Mouse (Mus musculus): ENCODE data around the gene Osbpl10. TPM values are rescaled to one million over a fixed set of nuclear protein-coding genes. Genes with fewer than 3 reads are reported as not detected.
A peak's percentile ranks its signal among the peaks of the same experiment; 100 is the strongest.
"Not testable (repeated sequence)": the region's sequence is repeated elsewhere in the genome, so short reads cannot be mapped to it uniquely, and the experiment has no call there.

The Osbpl10 gene
- 1 to 10 TPM; 2.5 to 5.1 TPM for total RNA-seq (2021)
- long read RNA-seq, experiment 1, partial matches to known transcripts, result 2 of 6 reads
- long read RNA-seq, experiment 1, other reads (novel, unspliced or antisense), result 4 of 6 reads
- long read RNA-seq, experiment 2, partial matches to known transcripts, result 3 of 4 reads
- long read RNA-seq, experiment 2, other reads (novel, unspliced or antisense), result 0 of 4 reads

GRCm38 (mm10) chr9:114978281-114979111, at the start of gene Osbpl10:
Gene Osbpl10 (plus strand): TSS chr9:114978569.
- intact Hi-C loops (cut with DNase I), result loop anchor here (10.0 kb wide), 1 partner anchor 76 kb away; no protein-coding TSS in a partner anchor

GRCm38 (mm10) chr9:114930464-114931090, 47.8 kb upstream of the Osbpl10 start:
- intact Hi-C loops (cut with DNase I), result no loop called here
- peak; percentile 81 to 87 for DNase-seq

More at GRCm38 (mm10) chr9:114978281-114979111, at the start of gene Osbpl10:
- DNase-seq, result peak; percentile 61 to 79

GRCm38 (mm10) chr9:114932607-114933006, 45.8 kb upstream of the Osbpl10 start:
- intact Hi-C loops (cut with DNase I), result no loop called here
- no peak for DNase-seq

- DNase-seq, result no peak
- intact Hi-C loops (cut with DNase I), result no loop called here
Measured at GRCm38 (mm10) chr9:114933037-114933722, 45.2 kb upstream of the Osbpl10 start.

GRCm38 (mm10) chr9:114933723-114934171, 44.6 kb upstream of the Osbpl10 start, which contains the start of gene Gpd1l:
Gene Gpd1l (minus strand): TSS chr9:114933987.
- intact Hi-C loops (cut with DNase I), result no loop called here
- peak; percentile 93 to 98 for DNase-seq

- no peak for DNase-seq
- intact Hi-C loops (cut with DNase I), result no loop called here
Measured at GRCm38 (mm10) chr9:114934231-114934630, 44.1 kb upstream of the Osbpl10 start.

- intact Hi-C loops (cut with DNase I), result no loop called here
- no peak for DNase-seq
Measured at GRCm38 (mm10) chr9:114935321-114935720, 43.0 kb upstream of the Osbpl10 start.

GRCm38 (mm10) chr9:114936687-114937086, 41.7 kb upstream of the Osbpl10 start:
- intact Hi-C loops (cut with DNase I), result no loop called here

GRCm38 (mm10) chr9:114944642-114945041, 33.7 kb upstream of the Osbpl10 start:
- intact Hi-C loops (cut with DNase I), result no loop called here
- no peak for DNase-seq

More at GRCm38 (mm10) chr9:114936687-114937086, 41.7 kb upstream of the Osbpl10 start:
- no peak for DNase-seq

GRCm38 (mm10) chr9:114945576-114945975, 32.8 kb upstream of the Osbpl10 start:
- intact Hi-C loops (cut with DNase I), result no loop called here
- DNase-seq, result no peak

GRCm38 (mm10) chr9:114948395-114948794, 30.0 kb upstream of the Osbpl10 start:
- intact Hi-C loops (cut with DNase I), result no loop called here
- DNase-seq, result no peak

GRCm38 (mm10) chr9:114952866-114953265, 25.5 kb upstream of the Osbpl10 start:
- intact Hi-C loops (cut with DNase I), result no loop called here
- no peak for DNase-seq

GRCm38 (mm10) chr9:114955340-114955739, 23.0 kb upstream of the Osbpl10 start:
- DNase-seq, result no peak
- intact Hi-C loops (cut with DNase I), result loop anchor here (5.0 kb wide), 1 partner anchor 158 kb away; no protein-coding TSS in a partner anchor

- intact Hi-C loops (cut with DNase I), result loop anchor here (1.0 to 5.0 kb wide), 2 partner anchors 44 to 160 kb away; no protein-coding TSS in a partner anchor
- no peak for DNase-seq
Measured at GRCm38 (mm10) chr9:114956945-114957344, 21.4 kb upstream of the Osbpl10 start.

GRCm38 (mm10) chr9:114960043-114960789, 18.2 kb upstream of the Osbpl10 start:
- intact Hi-C loops (cut with DNase I), result no loop called here
- peak; percentile 22 to 27 for DNase-seq

- no peak for DNase-seq
- intact Hi-C loops (cut with DNase I), result no loop called here
Measured at GRCm38 (mm10) chr9:114960844-114961243, 17.5 kb upstream of the Osbpl10 start.

- intact Hi-C loops (cut with DNase I), result no loop called here
- no peak for DNase-seq
Measured at GRCm38 (mm10) chr9:114964093-114964492, 14.3 kb upstream of the Osbpl10 start.

GRCm38 (mm10) chr9:114966286-114966685, 12.1 kb upstream of the Osbpl10 start:
- DNase-seq; intact Hi-C loops (cut with DNase I): not testable (repeated sequence)

- DNase-seq, result peak in 1 of 2 experiments; percentile 23
- intact Hi-C loops (cut with DNase I), result loop anchor here (10.0 kb wide), 1 partner anchor 77 kb away; no protein-coding TSS in a partner anchor
Measured at GRCm38 (mm10) chr9:114977461-114978280, 698 bp upstream of the Osbpl10 start.
